Mouse (Mus musculus): ENCODE results near the gene Actn1. TPM values are rescaled to one million over a fixed set of nuclear protein-coding genes. Genes with fewer than 3 reads are reported as not detected.

Gene Actn1
- total RNA-seq, 2 experiments from 2014 or later, result 93.4 to 102 TPM

Other genes with a start within 250 kb of the Actn1 start
- gene Zfp36l1, start 147.4 kb downstream of the Actn1 start, total RNA-seq (2021), result 10 to 100 TPM; 37.2 to 40.8 TPM
- 10 to 100 TPM; 66.7 to 84.1 TPM for gene Dcaf5, start 176.2 kb upstream of the Actn1 start, total RNA-seq (2021)
- 100 to 1,000 TPM in 1 of 2 experiments, 10 to 100 TPM in 1; 91.5 to 107 TPM for gene Exd2, start 202.7 kb upstream of the Actn1 start, total RNA-seq (2021)